Mouse (Mus musculus): ENCODE measurements at regions not wholly inside any gene's neighbourhood (a gene's known extent, or its start where the extent isn't known, plus 50 kb on each side); places are given as distances from the start of the nearest gene placed in this dataset.

GRCm38 (mm10) chr2:71625298-71625902 is 78.8 kb upstream of the Dlx2 start:
- no peak for TF ChIP-seq CTCF (IDR thresholded peaks at IDR 0.05; ENCODE audit: low read depth)
- no peak for TF ChIP-seq EP300 (IDR thresholded peaks at IDR 0.05; ENCODE audit: low read depth)

Measured in liver, postnatal 0 days (tissue).